ENCODE assay signal across 8 mouse cellular contexts in genomic region chr6:128200847-128201640, GRCm38 (mm10). TPM values are rescaled to one million over a fixed set of nuclear protein-coding genes. Genes with fewer than 3 reads are reported as not detected.
DNase-seq lines count a peak whose midpoint lies in the region; ATAC-seq and TF ChIP-seq lines count a peak whose summit lies in the region.

No protein-coding gene starts in this region.

- H3K36me3 ChIP-seq in forebrain, postnatal 0 days (ENCODE audit: insufficient read depth) = no peaks in the 10 kb centered on the region
- no peaks in the 10 kb centered on the region for H3K36me3 ChIP-seq in hindbrain, embryonic 10.5 days
- H3K36me3 ChIP-seq in lung, embryonic 16.5 days (ENCODE audit: control insufficient read depth, insufficient read depth, low read length) = no peaks in the 10 kb centered on the region

- H3K27me3 ChIP-seq in Patski = no peaks in the 10 kb centered on the region
- H3K27me3 ChIP-seq in cerebellum, adult 2 months (ENCODE audit: control insufficient read depth, insufficient read depth, low read length) = no peaks in the 10 kb centered on the region
- H3K27me3 ChIP-seq in forebrain, postnatal 0 days (ENCODE audit: insufficient read depth, low read length) = no peaks in the 10 kb centered on the region
- H3K27me3 ChIP-seq in hindbrain, embryonic 10.5 days (ENCODE audit: insufficient read depth, poor library complexity, severe bottlenecking) = peaks cover 7% of the 10 kb centered on the region; the same call in 1 of the 2 replicates
- H3K27me3 ChIP-seq in lung, embryonic 16.5 days (ENCODE audit: control insufficient read depth, insufficient read depth, low read depth, low read length) = no peaks in the 10 kb centered on the region

- 0 out of 2 replicates have a peak overlapping the region, but pooled peaks have one; percentile 25 for H3K9ac ChIP-seq in forebrain, postnatal 0 days
- H3K9ac ChIP-seq in lung, embryonic 16.5 days (ENCODE audit: low read length) = peak overlapping the region; percentile 53

- no peak overlapping the region for H3K27ac ChIP-seq in cerebellum, adult 2 months (ENCODE audit: insufficient read depth, low read length)
- no peak overlapping the region for H3K27ac ChIP-seq in forebrain, postnatal 0 days (ENCODE audit: low read depth, low read length)
- peak overlapping the region; percentile 81 for H3K27ac ChIP-seq in hindbrain, embryonic 10.5 days
- peak overlapping the region; percentile 62; the same call in 1 of the 2 replicates for H3K27ac ChIP-seq in lung, embryonic 16.5 days (ENCODE audit: low read length)

- no peak for TF ChIP-seq POLR2A in cerebellum, adult 2 months (IDR thresholded peaks at IDR 0.05; ENCODE audit: borderline replicate concordance, insufficient read depth, low read length)

- H3K4me1 ChIP-seq in cerebellum, adult 2 months (ENCODE audit: control insufficient read depth, insufficient read depth, low read length) = no peaks in the 10 kb centered on the region
- no peaks in the 10 kb centered on the region for H3K4me1 ChIP-seq in forebrain, postnatal 0 days (ENCODE audit: insufficient read depth)
- peaks cover 13% of the 10 kb centered on the region for H3K4me1 ChIP-seq in hindbrain, embryonic 10.5 days (replicated peaks)
- H3K4me1 ChIP-seq in lung, embryonic 16.5 days (replicated peaks; ENCODE audit: control insufficient read depth, insufficient read depth, low read length) = peaks cover 2% of the 10 kb centered on the region; the same call in 1 of the 2 replicates

- WGBS in cerebellum, adult 2 months = 3% methylated on average over 20 of the region's 20 CpGs
- WGBS in forebrain, postnatal 0 days = 1% methylated on average over 20 of the region's 20 CpGs
- under 1% methylated on average over 20 of the region's 20 CpGs for WGBS in hindbrain, embryonic 10.5 days
- WGBS in lung, embryonic 16.5 days = 1% methylated on average over 20 of the region's 20 CpGs

- H3K4me2 ChIP-seq in forebrain, postnatal 0 days (ENCODE audit: low read depth) = peak overlapping the region; percentile 85
- H3K4me2 ChIP-seq in lung, embryonic 16.5 days (ENCODE audit: low read depth, low read length) = peak overlapping the region; percentile 80

- TF ChIP-seq CTCF in Patski (IDR thresholded peaks at IDR 0.05) = peak; percentile 53
- TF ChIP-seq CTCF in cerebellum, adult 2 months (IDR thresholded peaks at IDR 0.05; ENCODE audit: borderline replicate concordance, insufficient read depth, low read depth, low read length) = peak; percentile 46; the same call in 1 of the 2 replicates
- TF ChIP-seq CTCF in forebrain, postnatal 0 days (IDR thresholded peaks at IDR 0.05; ENCODE audit: low read depth) = peak; percentile 65

- no peaks in the 10 kb centered on the region for H3K9me3 ChIP-seq in forebrain, postnatal 0 days (ENCODE audit: low read length)
- H3K9me3 ChIP-seq in hindbrain, embryonic 10.5 days = no peaks in the 10 kb centered on the region
- no peaks in the 10 kb centered on the region for H3K9me3 ChIP-seq in lung, embryonic 16.5 days (ENCODE audit: control insufficient read depth, low read length)

- CTCF ChIA-PET in Patski (lab: Charles Lee) = interaction anchor here (0.8 to 1.9 kb wide), 10 partner anchors 31 to 210 kb away, joined by 3 to 6 read pairs (median 3); no protein-coding TSS in a partner anchor

- no peak for DNase-seq in Patski (ENCODE audit: low read depth, low spot score)
- DNase-seq in cerebellum, adult 2 months = peak; percentile 57 to 69
- peak; percentile 75 for DNase-seq in forebrain, postnatal 0 days
- DNase-seq in hindbrain, embryonic 10.5 days (ENCODE audit: low spot score) = peak; percentile 44
- DNase-seq in layer of hippocampus, adult 9-10 months (ENCODE audit: low spot score) = peak; percentile 67
- peak; percentile 64 for DNase-seq in ovary, postnatal 14 days (ENCODE audit: low spot score)
- peak; percentile 48 to 53 for DNase-seq in thymus, postnatal 36 days

- POLR2A ChIA-PET in Patski (lab: Charles Lee) = no interaction called here

- H3K4me3 ChIP-seq in cerebellum, adult 2 months (replicated peaks; ENCODE audit: insufficient read depth, low read depth, low read length) = peak overlapping the region; percentile 94
- peak overlapping the region; percentile 69 for H3K4me3 ChIP-seq in forebrain, postnatal 0 days (ENCODE audit: low read depth, low read length)
- peak overlapping the region; percentile 69 for H3K4me3 ChIP-seq in hindbrain, embryonic 10.5 days
- peak overlapping the region; percentile 70 for H3K4me3 ChIP-seq in lung, embryonic 16.5 days (ENCODE audit: low read length)

- in situ Hi-C loops in Patski (cut with MboI; ENCODE audit: low pct_unique_long_range_greater_than_20kb) = no loop called here

- peak; percentile 27 for ATAC-seq in Patski
- ATAC-seq in forebrain, postnatal 0 days = no peak
- peak; percentile 24 for ATAC-seq in lung, embryonic 16.5 days (ENCODE audit: low read depth)

RNA-seq across cellular contexts. Expression of gene Tspan9, which starts 57.6 kb away (rescaled TPM):
- 135 TPM for polyA plus RNA-seq in Patski (2021)
- 303 and 370 TPM in 2 replicates for polyA plus RNA-seq in cerebellum, adult 2 months (2012; rRNA removed)
- 140 and 150 TPM in 2 replicates for total RNA-seq in forebrain, postnatal 0 days (2014; rRNA removed)
- 52.7 and 63.9 TPM in 2 replicates for polyA plus RNA-seq in forebrain, postnatal 0 days (2015; fragmentation: Nextera tagmentation; extraction: Ambion mirVana)
- 65.7 and 67.8 TPM in 2 replicates for polyA plus RNA-seq in hindbrain, embryonic 10.5 days (2016; fragmentation: Nextera tagmentation; extraction: Ambion mirVana)
- polyA plus RNA-seq in lung, embryonic 16.5 days (2015; fragmentation: Nextera tagmentation; extraction: Ambion mirVana) = 142 and 158 TPM in 2 replicates

Comparison
In these comparisons a context has a peak if more than half of its experiments do, and no peak if none do; other contexts are left out.
1. H3K27ac ChIP-seq: peak in hindbrain, embryonic 10.5 days (single experiment) and lung, embryonic 16.5 days (single experiment); none in cerebellum, adult 2 months (single experiment) and forebrain, postnatal 0 days (single experiment).
2. Peak in every context shown above with its lines, with median percentiles within 50 percentile points of each other: CTCF ChIP-seq and H3K4me3 ChIP-seq.